8 mouse cellular contexts compared by ENCODE assay signal in the genomic region with DNA sequence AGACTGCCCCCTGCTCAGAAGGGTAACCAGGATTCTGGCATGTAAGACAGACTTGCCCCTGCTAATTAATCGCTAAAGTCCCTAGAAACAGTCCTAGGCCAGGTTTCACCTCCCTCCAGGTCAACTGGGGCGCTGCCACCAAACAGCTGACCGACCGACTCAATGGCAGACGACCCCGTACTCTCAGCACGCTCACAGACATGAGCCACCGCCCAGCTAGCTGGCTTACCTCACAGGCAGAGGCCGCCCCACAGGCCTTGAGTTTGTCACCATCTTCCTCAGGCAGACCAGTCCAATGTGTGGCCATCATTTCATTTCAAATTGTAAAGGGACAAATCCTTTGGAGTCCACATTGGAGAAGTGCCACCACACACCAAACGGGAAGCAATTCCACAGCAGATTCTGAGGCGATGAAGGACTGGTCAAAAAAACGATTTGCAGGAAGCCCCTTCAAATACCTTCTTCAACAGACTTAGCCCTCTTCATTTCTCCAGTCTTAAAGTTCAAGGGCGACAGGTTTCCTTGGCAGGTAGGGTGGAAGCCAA. TPM values are rescaled to one million over a fixed set of nuclear protein-coding genes. Genes with fewer than 3 reads are reported as not detected.
DNase-seq lines count a peak whose midpoint lies in the region; ATAC-seq lines count a peak whose summit lies in the region.

No protein-coding gene starts in this region.

- no peaks in the 10 kb centered on the region for H3K9me3 ChIP-seq in forebrain, embryonic 15.5 days
- no peaks in the 10 kb centered on the region for H3K9me3 ChIP-seq in hindbrain, embryonic 15.5 days
- no peaks in the 10 kb centered on the region for H3K9me3 ChIP-seq in liver, embryonic 11.5 days (ENCODE audit: control insufficient read depth, low read length)
- no peaks in the 10 kb centered on the region for H3K9me3 ChIP-seq in neural tube, embryonic 12.5 days

- H3K9ac ChIP-seq in forebrain, embryonic 15.5 days (replicated peaks), result peak overlapping the region; percentile 100
- H3K9ac ChIP-seq in hindbrain, embryonic 15.5 days, result peak overlapping the region; percentile 98
- peak overlapping the region; percentile 99 for H3K9ac ChIP-seq in liver, embryonic 11.5 days (ENCODE audit: low read depth, low read length)
- H3K9ac ChIP-seq in neural tube, embryonic 12.5 days, result peak overlapping the region; percentile 99

- H3K4me3 ChIP-seq in forebrain, embryonic 15.5 days, result peak overlapping the region; percentile 73
- peak overlapping the region; percentile 97 for H3K4me3 ChIP-seq in hindbrain, embryonic 15.5 days
- H3K4me3 ChIP-seq in liver, embryonic 11.5 days (ENCODE audit: low read depth, low read length), result peak overlapping the region; percentile 92
- peak overlapping the region; percentile 95 for H3K4me3 ChIP-seq in neural tube, embryonic 12.5 days

- DNase-seq in right cerebral cortex, adult 18-20 months, result peak; percentile 31
- no peak for DNase-seq in right cerebral cortex, adult 2 months (ENCODE audit: low spot score in 2 of 2)
- peak; percentile 57 for DNase-seq in c-Kit-positive CD71-positive TER-119-positive erythroid progenitor cells, embryonic 14.5 days (ENCODE audit: low spot score)
- peak; percentile 56 for DNase-seq in liver, embryonic 11.5 days (ENCODE audit: low spot score)

- 1% methylated on average over 13 of the region's 13 CpGs for WGBS in forebrain, embryonic 15.5 days
- 1% methylated on average over 13 of the region's 13 CpGs for WGBS in hindbrain, embryonic 15.5 days
- 2% methylated on average over 13 of the region's 13 CpGs for WGBS in liver, embryonic 11.5 days
- under 1% methylated on average over 13 of the region's 13 CpGs for WGBS in neural tube, embryonic 12.5 days

- peak overlapping the region; percentile 100 for H3K27ac ChIP-seq in forebrain, embryonic 15.5 days (replicated peaks)
- H3K27ac ChIP-seq in hindbrain, embryonic 15.5 days (replicated peaks), result peak overlapping the region; percentile 100
- peak overlapping the region; percentile 99 for H3K27ac ChIP-seq in liver, embryonic 11.5 days (ENCODE audit: low read depth, low read length)
- peak overlapping the region; percentile 99 for H3K27ac ChIP-seq in neural tube, embryonic 12.5 days

- no peaks in the 10 kb centered on the region for H3K36me3 ChIP-seq in forebrain, embryonic 15.5 days
- H3K36me3 ChIP-seq in hindbrain, embryonic 15.5 days, result no peaks in the 10 kb centered on the region
- H3K36me3 ChIP-seq in liver, embryonic 11.5 days (ENCODE audit: control insufficient read depth, insufficient read depth, low read length), result no peaks in the 10 kb centered on the region
- H3K36me3 ChIP-seq in neural tube, embryonic 12.5 days, result no peaks in the 10 kb centered on the region

- peak overlapping the region; percentile 84 for H3K4me2 ChIP-seq in forebrain, embryonic 15.5 days (replicated peaks)
- peak overlapping the region; percentile 83 for H3K4me2 ChIP-seq in hindbrain, embryonic 15.5 days
- peak overlapping the region; percentile 98 for H3K4me2 ChIP-seq in liver, embryonic 11.5 days
- H3K4me2 ChIP-seq in neural tube, embryonic 12.5 days (replicated peaks), result peak overlapping the region; percentile 85

- H3K4me1 ChIP-seq in forebrain, embryonic 15.5 days, result peaks cover 42% of the 10 kb centered on the region
- peaks cover 36% of the 10 kb centered on the region for H3K4me1 ChIP-seq in hindbrain, embryonic 15.5 days (replicated peaks)
- peaks cover 39% of the 10 kb centered on the region for H3K4me1 ChIP-seq in liver, embryonic 11.5 days (replicated peaks; ENCODE audit: control insufficient read depth, insufficient read depth, low read length)
- peaks cover 26% of the 10 kb centered on the region for H3K4me1 ChIP-seq in neural tube, embryonic 12.5 days

- H3K27me3 ChIP-seq in forebrain, embryonic 15.5 days, result no peaks in the 10 kb centered on the region
- H3K27me3 ChIP-seq in hindbrain, embryonic 15.5 days, result no peaks in the 10 kb centered on the region
- no peaks in the 10 kb centered on the region for H3K27me3 ChIP-seq in liver, embryonic 11.5 days (replicated peaks; ENCODE audit: control insufficient read depth, insufficient read depth, low read length)
- no peaks in the 10 kb centered on the region for H3K27me3 ChIP-seq in neural tube, embryonic 12.5 days (replicated peaks)

- ATAC-seq in forebrain, embryonic 15.5 days (replicated peaks), result no peak
- no peak for ATAC-seq in hindbrain, embryonic 15.5 days (ENCODE audit: low FRiP score, low read depth)
- no peak for ATAC-seq in liver, embryonic 11.5 days (replicated peaks; ENCODE audit: low FRiP score)
- ATAC-seq in neural tube, embryonic 12.5 days (ENCODE audit: low FRiP score, low read depth), result no peak
- no peak for ATAC-seq in monocyte, adult 5-6 weeks (replicated peaks; ENCODE audit: insufficient number of reproducible peaks, low FRiP score, low TSS enrichment, poor library complexity, severe bottlenecking)

RNA-seq across cellular contexts. Expression of a gene that starts 1.5 kb away (rescaled TPM):
- 41.5 and 42.3 TPM in 2 replicates for polyA plus RNA-seq in forebrain, embryonic 15.5 days (2015; fragmentation: Nextera tagmentation; extraction: Ambion mirVana)
- 36.8 and 36.9 TPM in 2 replicates for polyA plus RNA-seq in hindbrain, embryonic 15.5 days (2015; fragmentation: Nextera tagmentation; extraction: Ambion mirVana)
- 14.2 and 15.3 TPM in 2 replicates for polyA plus RNA-seq in liver, embryonic 11.5 days (2014; fragmentation: Nextera tagmentation; extraction: Ambion mirVana)
- 48.9 and 50.6 TPM in 2 replicates for polyA plus RNA-seq in neural tube, embryonic 12.5 days (2016; fragmentation: Nextera tagmentation; extraction: Ambion mirVana)
- total RNA-seq in monocyte, adult 5-6 weeks (2017), result 11.1 to 28.0 TPM (median 16.4 TPM) in 3 replicates

Comparison
In these comparisons a context has a peak if more than half of its experiments do, and no peak if none do; other contexts are left out.
1. DNase-seq: peak in right cerebral cortex, adult 18-20 months (single experiment), c-Kit-positive CD71-positive TER-119-positive erythroid progenitor cells, embryonic 14.5 days (single experiment) and liver, embryonic 11.5 days (single experiment); none in right cerebral cortex, adult 2 months (0 of 2).
2. Peak in every context shown above with its lines, with median percentiles within 50 percentile points of each other: H3K27ac ChIP-seq, H3K4me2 ChIP-seq, H3K4me3 ChIP-seq and H3K9ac ChIP-seq.